Mouse (Mus musculus): Measurements from ENCODE around the gene Slc35e2. TPM values are rescaled to one million over a fixed set of nuclear protein-coding genes. Genes with fewer than 3 reads are reported as not detected.
"Not testable (repeated sequence)": the region's sequence is repeated elsewhere in the genome, so short reads cannot be mapped to it uniquely, and the experiment has no call there.

The Slc35e2 gene
- total and polyA plus RNA-seq, 2 experiments from 2014 or later, result 14.7 to 74.9 TPM

DNA sequence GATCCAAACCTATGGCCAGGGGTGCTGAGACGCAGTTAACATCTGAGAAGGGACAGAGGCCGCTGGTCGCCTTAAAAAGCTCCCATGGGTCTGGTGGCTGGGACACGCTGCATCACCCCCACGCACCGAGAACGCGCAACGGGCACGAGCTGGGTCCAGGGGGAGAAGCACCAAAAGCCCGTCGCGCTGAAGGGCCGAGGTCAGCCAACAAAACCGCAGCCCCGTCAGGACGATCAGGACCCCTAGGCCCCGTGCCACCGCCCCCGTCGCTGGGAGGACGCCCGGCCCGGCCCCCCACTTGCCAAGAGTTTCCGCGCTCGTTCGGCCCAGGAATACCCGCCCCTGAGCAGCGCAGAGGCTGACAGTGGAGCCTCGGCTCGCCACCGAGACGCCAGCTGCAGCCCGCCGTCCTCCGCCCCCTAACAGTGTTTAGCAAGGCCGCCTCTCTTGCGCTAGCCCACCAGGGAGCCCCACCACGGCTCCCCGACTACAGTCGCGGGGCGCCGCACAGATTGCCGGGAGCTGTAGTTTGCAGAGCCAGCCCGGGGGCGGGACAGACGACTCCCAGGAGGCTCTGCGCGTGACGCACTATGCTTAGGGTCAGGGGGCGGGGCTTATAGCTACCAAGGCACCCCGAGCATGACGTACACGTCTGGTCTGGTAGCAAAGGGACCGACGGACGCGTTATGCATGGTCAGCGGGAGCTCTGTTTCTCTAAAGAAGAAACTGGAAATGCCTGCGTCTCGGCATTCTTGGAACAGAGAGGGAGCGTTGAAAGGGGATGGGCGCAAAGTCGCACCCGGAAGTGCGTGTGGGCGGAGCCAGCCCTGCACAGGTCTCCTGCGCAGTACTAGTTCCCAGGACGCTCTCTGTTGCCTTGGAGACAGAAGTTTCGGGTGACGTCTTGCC, 67.7 kb downstream of the Slc35e2 start, which contains the start of gene Mib2:
Gene Mib2 (minus strand): TSS at position 510 of the 909 bp plus-strand sequence.
- peaks cover 13% of the 10 kb centered on the region; the same call in 1 of the 2 replicates for H3K36me3 ChIP-seq (ENCODE audit: insufficient read depth, low read length)
- under 1% methylated on average over 73 of the region's 73 CpGs for WGBS
- no peaks in the 10 kb centered on the region for H3K9me3 ChIP-seq (ENCODE audit: low read length)
- no peaks in the 10 kb centered on the region for H3K27me3 ChIP-seq (ENCODE audit: insufficient read depth, low read length)
- peak within 1 kb of the TSS; percentile 93 for H3K4me2 ChIP-seq (ENCODE audit: low read depth, low read length, poor library complexity, severe bottlenecking)
- 0 out of 2 replicates have a peak, but pooled peaks have one; percentile 3 for TF ChIP-seq CTCF (IDR thresholded peaks at IDR 0.05)
- ATAC-seq (ENCODE audit: low FRiP score) (peak; percentile 98), DNase-seq (ENCODE audit: low spot score) (peak; percentile 99)
- H3K27ac ChIP-seq (ENCODE audit: low read depth, low read length), result peak within 1 kb of the TSS; percentile 85
- H3K4me1 ChIP-seq (ENCODE audit: insufficient read depth, low read length), result 0 out of 2 replicates have a peak, but pooled peaks cover 4% of the 10 kb centered on the region
- peak within 1 kb of the TSS; percentile 88 for H3K9ac ChIP-seq (replicated peaks; ENCODE audit: low read length, poor library complexity, severe bottlenecking)
- H3K4me3 ChIP-seq (ENCODE audit: low read depth, low read length), result peak within 1 kb of the TSS; percentile 90

DNA sequence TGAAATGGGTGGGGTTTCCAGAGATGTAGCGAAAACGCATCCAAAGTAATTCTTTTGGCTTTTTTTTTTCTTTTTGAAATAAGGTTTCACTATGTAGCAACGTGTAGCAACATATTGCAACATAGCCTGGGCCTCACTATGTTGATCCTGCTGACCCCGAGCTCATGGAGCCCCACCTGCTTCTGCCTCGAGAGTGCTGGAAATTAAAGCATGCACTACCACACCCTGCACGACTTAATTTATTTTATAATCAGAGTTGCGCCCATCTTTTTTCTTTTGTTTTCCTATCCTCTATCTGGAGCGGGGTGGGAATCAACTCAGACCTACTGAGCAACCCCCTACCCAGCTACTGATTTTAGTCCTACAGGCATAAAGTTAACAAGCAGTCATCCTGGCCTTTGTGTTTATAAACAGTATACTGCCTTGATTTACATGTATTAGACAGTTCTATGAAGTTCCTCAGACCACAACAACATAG, 68.4 kb downstream of the Slc35e2 start:
- peak; percentile 14; the same call in 1 of the 2 replicates for ATAC-seq (ENCODE audit: low FRiP score)
- Histone ChIP-seq H3K4me1 (ENCODE audit: insufficient read depth, low read length) (0 out of 2 replicates have a peak, but pooled peaks cover 4% of the 10 kb centered on the region), H3K27me3 (ENCODE audit: insufficient read depth, low read length) (no peaks in the 10 kb centered on the region), H3K9me3 (ENCODE audit: low read length) (no peaks in the 10 kb centered on the region), H3K36me3 (ENCODE audit: insufficient read depth, low read length) (peaks cover 11% of the 10 kb centered on the region; the same call in 1 of the 2 replicates), H3K27ac (ENCODE audit: low read depth, low read length) (no peak overlapping the region), H3K4me2 (ENCODE audit: low read depth, low read length, poor library complexity, severe bottlenecking) (peak overlapping the region; percentile 57), H3K9ac (replicated peaks; ENCODE audit: low read length, poor library complexity, severe bottlenecking) (no peak overlapping the region), H3K4me3 (ENCODE audit: low read depth, low read length) (peak overlapping the region; percentile 90)
- DNase-seq (ENCODE audit: low spot score), result no peak
- no peak for TF ChIP-seq CTCF (IDR thresholded peaks at IDR 0.05)
- 1% methylated on average over 8 of the region's 8 CpGs for WGBS

GRCm38 (mm10) chr4:155670236-155670635, 69.0 kb downstream of the Slc35e2 start:
- 61% methylated on average over 4 of the region's 4 CpGs for WGBS
- not testable (repeated sequence) for H3K9ac ChIP-seq (replicated peaks; ENCODE audit: low read length, poor library complexity, severe bottlenecking); H3K4me3 ChIP-seq (ENCODE audit: low read depth, low read length); H3K4me1 ChIP-seq (ENCODE audit: insufficient read depth, low read length); H3K4me2 ChIP-seq (ENCODE audit: low read depth, low read length, poor library complexity, severe bottlenecking); H3K27me3 ChIP-seq (ENCODE audit: insufficient read depth, low read length); H3K9me3 ChIP-seq (ENCODE audit: low read length); ATAC-seq (ENCODE audit: low FRiP score); H3K36me3 ChIP-seq (ENCODE audit: insufficient read depth, low read length); H3K27ac ChIP-seq (ENCODE audit: low read depth, low read length); DNase-seq (ENCODE audit: low spot score)

GRCm38 (mm10) chr4:155672082-155672481, 70.9 kb downstream of the Slc35e2 start:
- no peak for DNase-seq (ENCODE audit: low spot score)
- 0 out of 2 replicates have a peak, but pooled peaks cover 4% of the 10 kb centered on the region for H3K4me1 ChIP-seq (ENCODE audit: insufficient read depth, low read length)
- no peaks in the 10 kb centered on the region for H3K36me3 ChIP-seq (ENCODE audit: insufficient read depth, low read length)
- TF ChIP-seq CTCF (IDR thresholded peaks at IDR 0.05), result no peak
- H3K9ac ChIP-seq (replicated peaks; ENCODE audit: low read length, poor library complexity, severe bottlenecking), result no peak overlapping the region
- no peaks in the 10 kb centered on the region for H3K9me3 ChIP-seq (ENCODE audit: low read length)
- no peak overlapping the region for H3K4me2 ChIP-seq (ENCODE audit: low read depth, low read length, poor library complexity, severe bottlenecking)
- WGBS, result 57% methylated on average over 2 of the region's 2 CpGs
- H3K4me3 ChIP-seq (ENCODE audit: low read depth, low read length), result no peak overlapping the region
- ATAC-seq (ENCODE audit: low FRiP score), result no peak
- H3K27ac ChIP-seq (ENCODE audit: low read depth, low read length), result no peak overlapping the region
- no peaks in the 10 kb centered on the region for H3K27me3 ChIP-seq (ENCODE audit: insufficient read depth, low read length)

Other genes with a start within 250 kb of the Slc35e2 start
- 103 and 104 TPM in 2 replicates for gene Prkcz, start 240.1 kb upstream of the Slc35e2 start, total RNA-seq (2014; rRNA removed)
- gene Prkcz, start 240.1 kb upstream of the Slc35e2 start, polyA plus RNA-seq (2015; fragmentation: Nextera tagmentation; extraction: Ambion mirVana), result 104 and 106 TPM in 2 replicates
- 0.11 and 0.52 TPM in 2 replicates for gene Gabrd, start 203.3 kb upstream of the Slc35e2 start, total RNA-seq (2014; rRNA removed)
- 0.36 and 0.37 TPM in 2 replicates for gene Gabrd, start 203.3 kb upstream of the Slc35e2 start, polyA plus RNA-seq (2015; fragmentation: Nextera tagmentation; extraction: Ambion mirVana)
- gene Cfap74, start 192.2 kb upstream of the Slc35e2 start, total RNA-seq (2014; rRNA removed), result 5.7 TPM in 2 replicates
- 5.8 and 6.5 TPM in 2 replicates for gene Cfap74, start 192.2 kb upstream of the Slc35e2 start, polyA plus RNA-seq (2015; fragmentation: Nextera tagmentation; extraction: Ambion mirVana)
- gene Tmem52, start 132.3 kb upstream of the Slc35e2 start, total RNA-seq (2014; rRNA removed), result 1.5 and 2.1 TPM in 2 replicates
- 0.33 TPM in 1 of 2 replicates, not detected in the other for gene Tmem52, start 132.3 kb upstream of the Slc35e2 start, polyA plus RNA-seq (2015; fragmentation: Nextera tagmentation; extraction: Ambion mirVana)
- 405 and 431 TPM in 2 replicates for gene Gnb1, start 110.1 kb upstream of the Slc35e2 start, total RNA-seq (2014; rRNA removed)
- gene Gnb1, start 110.1 kb upstream of the Slc35e2 start, polyA plus RNA-seq (2015; fragmentation: Nextera tagmentation; extraction: Ambion mirVana), result 1,405 and 1,414 TPM in 2 replicates
- 69.1 and 81.6 TPM in 2 replicates for gene Nadk, start 39.0 kb upstream of the Slc35e2 start, total RNA-seq (2014; rRNA removed)
- 48.2 and 56.6 TPM in 2 replicates for gene Nadk, start 39.0 kb upstream of the Slc35e2 start, polyA plus RNA-seq (2015; fragmentation: Nextera tagmentation; extraction: Ambion mirVana)
- gene Cdk11b, start 23.4 kb downstream of the Slc35e2 start, total RNA-seq (2014; rRNA removed), result 15.2 and 25.3 TPM in 2 replicates
- gene Cdk11b, start 23.4 kb downstream of the Slc35e2 start, polyA plus RNA-seq (2015; fragmentation: Nextera tagmentation; extraction: Ambion mirVana), result 60.2 and 64.1 TPM in 2 replicates
- not detected in 2 replicates for gene Gm10563, start 44.0 kb downstream of the Slc35e2 start, total RNA-seq (2014; rRNA removed)
- gene Gm10563, start 44.0 kb downstream of the Slc35e2 start, polyA plus RNA-seq (2015; fragmentation: Nextera tagmentation; extraction: Ambion mirVana), result not detected in 2 replicates
- 4.1 and 6.4 TPM in 2 replicates for gene Mmp23, start 52.0 kb downstream of the Slc35e2 start, total RNA-seq (2014; rRNA removed)
- 4.4 and 5.6 TPM in 2 replicates for gene Mmp23, start 52.0 kb downstream of the Slc35e2 start, polyA plus RNA-seq (2015; fragmentation: Nextera tagmentation; extraction: Ambion mirVana)
- gene Mib2, start 67.8 kb downstream of the Slc35e2 start, total RNA-seq (2014; rRNA removed), result 115 and 118 TPM in 2 replicates
- gene Mib2, start 67.8 kb downstream of the Slc35e2 start, polyA plus RNA-seq (2015; fragmentation: Nextera tagmentation; extraction: Ambion mirVana), result 49.3 and 49.5 TPM in 2 replicates
- gene Fndc10, start 92.9 kb downstream of the Slc35e2 start, total RNA-seq (2014; rRNA removed), result 43.8 and 46.4 TPM in 2 replicates
- 24.3 and 27.4 TPM in 2 replicates for gene Fndc10, start 92.9 kb downstream of the Slc35e2 start, polyA plus RNA-seq (2015; fragmentation: Nextera tagmentation; extraction: Ambion mirVana)
- 84.1 and 90.7 TPM in 2 replicates for gene Ssu72, start 103.4 kb downstream of the Slc35e2 start, total RNA-seq (2014; rRNA removed)
- gene Ssu72, start 103.4 kb downstream of the Slc35e2 start, polyA plus RNA-seq (2015; fragmentation: Nextera tagmentation; extraction: Ambion mirVana), result 152 and 153 TPM in 2 replicates
- 51.0 and 78.0 TPM in 2 replicates for gene Tmem240, start 133.4 kb downstream of the Slc35e2 start, total RNA-seq (2014; rRNA removed)
- gene Tmem240, start 133.4 kb downstream of the Slc35e2 start, polyA plus RNA-seq (2015; fragmentation: Nextera tagmentation; extraction: Ambion mirVana), result 34.9 and 37.9 TPM in 2 replicates
- gene Atad3a, start 159.7 kb downstream of the Slc35e2 start, total RNA-seq (2014; rRNA removed), result 52.6 and 69.1 TPM in 2 replicates
- 65.9 and 69.9 TPM in 2 replicates for gene Atad3a, start 159.7 kb downstream of the Slc35e2 start, polyA plus RNA-seq (2015; fragmentation: Nextera tagmentation; extraction: Ambion mirVana)
- gene Vwa1, start 173.3 kb downstream of the Slc35e2 start, total RNA-seq (2014; rRNA removed), result 42.1 and 42.5 TPM in 2 replicates
- 25.5 and 28.7 TPM in 2 replicates for gene Vwa1, start 173.3 kb downstream of the Slc35e2 start, polyA plus RNA-seq (2015; fragmentation: Nextera tagmentation; extraction: Ambion mirVana)
- gene Tmem88b, start 184.5 kb downstream of the Slc35e2 start, total RNA-seq (2014; rRNA removed), result 0.66 and 1.6 TPM in 2 replicates
- 0.56 and 0.65 TPM in 2 replicates for gene Tmem88b, start 184.5 kb downstream of the Slc35e2 start, polyA plus RNA-seq (2015; fragmentation: Nextera tagmentation; extraction: Ambion mirVana)
- gene Ankrd65, start 189.0 kb downstream of the Slc35e2 start, total RNA-seq (2014; rRNA removed), result not detected in 2 replicates
- not detected in 2 replicates for gene Ankrd65, start 189.0 kb downstream of the Slc35e2 start, polyA plus RNA-seq (2015; fragmentation: Nextera tagmentation; extraction: Ambion mirVana)
- 111 and 123 TPM in 2 replicates for gene Mrpl20, start 201.5 kb downstream of the Slc35e2 start, total RNA-seq (2014; rRNA removed)
- 279 and 316 TPM in 2 replicates for gene Mrpl20, start 201.5 kb downstream of the Slc35e2 start, polyA plus RNA-seq (2015; fragmentation: Nextera tagmentation; extraction: Ambion mirVana)
- gene Ccnl2, start 211.1 kb downstream of the Slc35e2 start, total RNA-seq (2014; rRNA removed), result 66.3 and 112 TPM in 2 replicates
- 78.6 and 88.8 TPM in 2 replicates for gene Ccnl2, start 211.1 kb downstream of the Slc35e2 start, polyA plus RNA-seq (2015; fragmentation: Nextera tagmentation; extraction: Ambion mirVana)
- gene Aurkaip1, start 229.9 kb downstream of the Slc35e2 start, total RNA-seq (2014; rRNA removed), result 90.9 and 102 TPM in 2 replicates
- gene Aurkaip1, start 229.9 kb downstream of the Slc35e2 start, polyA plus RNA-seq (2015; fragmentation: Nextera tagmentation; extraction: Ambion mirVana), result 155 and 158 TPM in 2 replicates
- gene Mxra8, start 238.3 kb downstream of the Slc35e2 start, total RNA-seq (2014; rRNA removed), result 35.5 and 37.2 TPM in 2 replicates
- 27.2 and 32.7 TPM in 2 replicates for gene Mxra8, start 238.3 kb downstream of the Slc35e2 start, polyA plus RNA-seq (2015; fragmentation: Nextera tagmentation; extraction: Ambion mirVana)
- 141 and 156 TPM in 2 replicates for gene Dvl1, start 246.0 kb downstream of the Slc35e2 start, total RNA-seq (2014; rRNA removed)
- gene Dvl1, start 246.0 kb downstream of the Slc35e2 start, polyA plus RNA-seq (2015; fragmentation: Nextera tagmentation; extraction: Ambion mirVana), result 17.5 TPM in 2 replicates

Data from midbrain, postnatal 0 days (tissue).